Mouse (Mus musculus): ENCODE results near the gene Acsf3. TPM values are rescaled to one million over a fixed set of nuclear protein-coding genes. Genes with fewer than 3 reads are reported as not detected.
A peak's percentile ranks its signal among the peaks of the same experiment; 100 is the strongest.

Gene Acsf3
- total RNA-seq, 1 experiment from 2014 or later = 15.1 TPM

DNA sequence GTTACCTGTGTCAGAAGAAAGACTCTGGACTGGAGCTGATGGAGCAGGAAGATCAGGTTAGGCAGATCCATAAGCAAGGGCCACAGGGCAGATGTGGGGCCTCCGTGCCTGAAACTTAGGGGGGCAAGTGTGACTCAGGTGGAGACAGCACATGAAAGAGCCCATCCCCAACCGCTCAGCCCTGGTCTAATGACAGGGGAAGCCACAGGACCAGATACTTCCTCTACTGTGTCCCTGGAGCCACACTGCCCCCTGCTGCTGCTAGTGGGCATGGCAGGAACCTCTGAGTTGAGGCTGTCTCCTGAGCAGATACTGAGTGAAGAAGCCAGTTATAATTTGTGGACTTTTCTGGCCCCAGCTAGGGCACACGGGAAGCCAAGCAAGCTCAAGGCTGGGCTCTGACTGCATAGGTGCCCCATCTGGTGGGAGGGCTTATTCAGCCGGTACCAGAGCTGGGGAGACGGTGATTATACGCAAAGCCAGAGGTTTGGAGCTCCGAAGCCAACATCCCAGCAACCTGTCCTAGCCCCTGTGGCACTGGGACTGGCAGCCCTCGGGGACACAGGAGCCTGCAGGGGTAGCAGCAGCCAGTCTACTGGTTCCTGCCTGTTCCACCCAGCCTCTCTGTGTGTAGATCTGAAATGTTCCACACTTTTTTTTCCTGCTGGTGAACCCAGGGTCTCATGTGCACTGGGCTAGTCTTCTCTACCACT is 55.2 kb downstream of the Acsf3 start:
- peak; percentile 82 to 86 for ATAC-seq (replicated peaks in 1 of 2; ENCODE audit: insufficient read depth in 1 of 2, low FRiP score in 2 of 2, low TSS enrichment in 1 of 2, low read depth in 1 of 2, poor library complexity in 2 of 2, severe bottlenecking in 2 of 2)

DNA sequence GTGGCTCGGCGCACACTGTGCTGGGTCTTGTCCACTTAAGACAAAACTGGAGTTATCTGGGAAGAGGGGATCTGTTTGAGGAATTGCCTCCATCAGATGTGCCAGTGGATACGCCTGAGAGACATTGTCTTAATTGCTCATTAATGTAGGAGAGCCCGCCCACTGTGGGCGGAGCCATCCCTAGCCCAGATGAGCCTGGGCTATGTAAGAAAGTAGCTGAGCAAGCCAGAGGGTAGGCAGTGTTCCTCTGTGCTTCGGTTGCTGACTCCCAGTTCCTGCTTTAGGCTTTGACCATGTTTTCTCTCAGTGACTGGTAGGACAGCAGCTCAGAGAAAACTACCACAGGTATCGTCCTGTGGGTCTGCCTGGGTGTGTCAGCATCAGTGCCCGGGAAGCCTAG is 59.1 kb downstream of the Acsf3 start:
- ATAC-seq (replicated peaks in 1 of 2; ENCODE audit: insufficient read depth in 1 of 2, low FRiP score in 2 of 2, low TSS enrichment in 1 of 2, low read depth in 1 of 2, poor library complexity in 2 of 2, severe bottlenecking in 2 of 2) = no peak

DNA sequence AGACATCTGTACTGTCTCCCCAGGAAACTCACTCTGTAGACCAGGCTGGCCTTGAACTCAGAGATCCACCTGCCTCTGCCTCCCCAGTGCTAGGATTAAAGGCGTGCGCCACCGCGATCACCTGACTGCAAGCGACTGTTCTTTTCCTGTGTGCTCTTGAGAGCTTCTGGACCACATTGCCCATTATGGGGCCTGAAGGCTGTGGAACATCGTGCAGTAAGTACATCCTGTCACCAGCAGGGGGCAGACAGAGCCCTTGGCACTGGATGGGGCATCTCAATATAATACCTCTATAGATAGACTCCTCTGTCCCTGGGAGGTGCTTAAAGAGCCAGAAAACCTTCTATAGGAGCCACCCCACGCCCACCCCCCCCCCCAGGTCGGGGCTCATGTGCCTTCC is 59.7 kb downstream of the Acsf3 start:
- ATAC-seq (replicated peaks in 1 of 2; ENCODE audit: insufficient read depth in 1 of 2, low FRiP score in 2 of 2, low TSS enrichment in 1 of 2, low read depth in 1 of 2, poor library complexity in 2 of 2, severe bottlenecking in 2 of 2) = peak; percentile 76 to 79

DNA sequence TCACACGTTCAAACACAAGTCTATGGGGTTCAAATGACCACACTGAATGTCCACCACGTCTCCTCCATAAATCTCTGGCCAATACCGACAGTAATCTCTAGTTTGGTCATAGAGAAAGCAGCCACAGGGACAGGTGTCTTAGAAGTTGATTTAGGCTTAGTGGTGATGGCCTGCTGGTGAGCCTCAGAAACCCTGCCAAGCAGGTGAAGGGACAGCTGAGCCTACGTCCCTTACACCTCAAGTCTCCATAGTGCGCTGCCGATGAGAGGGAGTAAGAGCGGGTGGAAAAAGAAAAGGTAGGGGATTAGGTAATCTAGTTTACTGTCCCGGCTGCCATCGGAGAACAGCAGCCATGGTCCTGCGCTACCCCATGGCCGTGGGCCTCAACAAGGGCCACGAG is 60.9 kb downstream of the Acsf3 start:
- no peak for ATAC-seq (replicated peaks in 1 of 2; ENCODE audit: insufficient read depth in 1 of 2, low FRiP score in 2 of 2, low TSS enrichment in 1 of 2, low read depth in 1 of 2, poor library complexity in 2 of 2, severe bottlenecking in 2 of 2)

DNA sequence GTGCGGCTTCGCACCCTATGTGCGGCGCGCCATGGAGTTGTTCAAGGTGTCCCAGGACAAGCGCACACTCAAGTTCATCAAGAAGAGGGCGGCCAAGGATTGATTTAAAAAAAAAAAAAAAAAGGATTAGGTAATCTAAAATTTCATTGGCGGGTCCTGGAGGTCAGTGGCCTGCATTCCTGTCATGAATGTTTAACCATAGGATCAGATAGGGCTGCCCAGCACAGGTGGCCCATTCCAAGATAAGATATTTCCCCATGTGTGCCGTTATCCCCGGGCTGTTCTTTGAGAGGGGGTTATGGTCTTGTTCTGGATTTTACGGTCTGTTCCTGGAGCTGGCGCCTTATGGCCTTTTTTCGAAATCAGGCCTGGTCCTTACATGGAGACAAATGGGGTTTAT is 61.4 kb downstream of the Acsf3 start:
- no peak for ATAC-seq (replicated peaks in 1 of 2; ENCODE audit: insufficient read depth in 1 of 2, low FRiP score in 2 of 2, low TSS enrichment in 1 of 2, low read depth in 1 of 2, poor library complexity in 2 of 2, severe bottlenecking in 2 of 2)

DNA sequence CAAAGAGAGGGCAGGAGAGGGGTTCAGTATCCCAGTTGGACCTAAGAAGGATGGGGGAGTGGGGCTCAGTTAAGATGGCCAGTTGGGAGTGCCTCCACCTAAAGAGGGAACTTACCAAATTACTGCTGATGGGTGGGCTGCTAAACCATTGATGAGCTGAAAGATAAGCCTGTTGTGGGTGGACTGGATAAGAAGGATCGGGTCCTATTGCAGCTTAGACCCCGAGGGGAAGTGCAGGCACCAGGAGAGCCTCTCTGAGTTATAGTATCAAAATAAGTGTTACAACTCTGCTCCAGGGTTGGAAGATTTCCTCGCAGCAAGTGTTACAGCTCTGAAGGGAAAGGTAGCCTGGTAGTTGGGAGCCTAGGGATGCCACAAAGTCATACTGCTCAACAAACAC is 68.9 kb downstream of the Acsf3 start:
- ATAC-seq (replicated peaks in 1 of 2; ENCODE audit: insufficient read depth in 1 of 2, low FRiP score in 2 of 2, low TSS enrichment in 1 of 2, low read depth in 1 of 2, poor library complexity in 2 of 2, severe bottlenecking in 2 of 2) = no peak

DNA sequence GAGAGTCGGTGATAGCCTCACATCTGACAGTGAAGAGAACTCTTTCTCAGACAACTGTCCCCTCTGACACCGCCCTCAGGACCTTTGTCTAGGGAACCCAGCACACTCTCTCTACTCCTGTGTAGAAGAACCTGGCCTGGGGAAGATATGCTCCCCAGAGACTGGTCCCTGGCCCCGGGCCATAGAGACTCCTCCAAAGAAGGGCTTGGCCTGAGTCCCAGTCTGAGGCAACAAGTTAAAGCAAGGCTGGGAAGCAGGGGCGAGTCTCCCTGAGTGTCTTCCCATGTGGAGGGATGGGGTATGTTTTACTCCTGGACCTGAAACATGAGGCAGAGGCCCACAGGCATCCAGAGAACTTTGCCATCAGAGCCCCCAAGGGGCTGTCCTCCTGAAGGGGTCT is 70.4 kb downstream of the Acsf3 start:
- ATAC-seq (replicated peaks in 1 of 2; ENCODE audit: insufficient read depth in 1 of 2, low FRiP score in 2 of 2, low TSS enrichment in 1 of 2, low read depth in 1 of 2, poor library complexity in 2 of 2, severe bottlenecking in 2 of 2) = no peak

DNA sequence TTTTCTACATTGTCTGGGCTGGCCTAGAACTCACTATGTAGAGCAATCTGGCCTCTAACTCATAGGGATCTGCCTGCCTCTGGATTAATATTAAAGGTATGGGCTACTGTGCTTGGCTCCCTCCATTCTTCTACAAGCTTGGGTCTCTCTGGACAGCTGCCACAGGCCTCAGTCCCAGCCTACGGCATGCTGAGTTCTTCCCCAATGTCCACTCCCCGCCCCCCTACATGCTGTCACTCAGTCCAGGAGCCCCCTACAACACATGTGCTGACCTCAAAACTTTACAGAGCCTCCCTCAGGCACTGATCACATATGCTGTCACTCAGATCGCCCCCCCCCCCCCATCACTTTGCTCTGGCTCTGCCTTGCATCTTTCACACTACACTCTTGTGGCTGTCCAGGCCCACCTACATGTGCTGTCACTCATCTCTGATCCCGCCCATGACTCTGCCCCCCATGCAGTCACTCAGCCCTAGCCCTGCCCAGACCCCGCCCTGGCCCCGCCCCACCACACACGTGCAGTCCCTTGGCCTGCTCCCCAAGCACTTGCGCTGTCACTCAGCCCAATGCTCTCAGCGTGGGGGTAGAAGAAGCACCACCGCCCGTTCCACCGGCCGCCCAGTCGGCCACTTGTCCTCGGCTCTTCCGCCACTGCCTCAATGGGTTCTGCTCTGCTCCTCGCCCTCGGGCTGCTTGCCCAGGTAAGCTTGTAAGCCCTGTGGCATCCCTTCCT is 72.7 kb downstream of the Acsf3 start, which contains the start of gene Cdh15:
TSS of gene Cdh15 (plus strand) at position 138 of the 733 bp plus-strand sequence.
- ATAC-seq (replicated peaks in 1 of 2; ENCODE audit: insufficient read depth in 1 of 2, low FRiP score in 2 of 2, low TSS enrichment in 1 of 2, low read depth in 1 of 2, poor library complexity in 2 of 2, severe bottlenecking in 2 of 2) = peak; percentile 63 to 64; a peak in 3 of 4 replicates

DNA sequence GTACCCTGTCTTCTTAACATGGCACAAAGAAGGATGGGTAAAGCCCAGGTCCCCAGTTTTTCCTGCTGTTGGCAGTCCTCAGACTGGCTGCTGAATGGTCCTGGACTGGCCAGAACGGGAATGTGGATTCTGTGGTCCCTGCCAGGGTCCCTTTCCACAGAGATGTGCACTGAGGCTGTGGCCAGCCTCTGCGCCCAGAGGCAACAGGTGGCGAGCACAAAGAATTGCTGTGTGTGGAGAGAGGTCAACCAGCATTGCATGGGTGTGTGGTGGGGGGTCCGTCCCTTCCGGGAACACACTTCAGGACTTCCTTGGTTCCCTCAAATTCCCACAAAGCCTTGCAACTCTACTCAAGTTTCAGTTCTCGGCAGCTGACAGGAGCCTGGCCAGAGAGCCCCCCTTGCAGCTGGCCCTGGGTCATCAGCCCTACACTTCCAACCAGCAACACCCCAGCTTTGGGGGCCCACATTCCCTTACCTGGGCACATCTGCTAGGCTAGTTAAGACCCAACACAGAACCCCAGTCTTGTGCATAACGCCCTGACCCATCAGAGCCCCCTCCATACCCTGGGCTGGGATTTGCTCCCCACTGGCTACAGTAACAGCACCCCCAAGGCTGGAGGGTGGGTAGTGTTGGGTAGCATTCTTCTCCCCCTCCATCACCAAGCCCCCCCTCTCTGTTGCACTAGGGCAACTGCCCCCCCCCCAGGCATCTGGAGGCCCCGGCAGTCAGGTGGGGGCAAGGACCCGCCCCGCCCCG is 74.0 kb downstream of the Acsf3 start:
- ATAC-seq (replicated peaks in 1 of 2; ENCODE audit: insufficient read depth in 1 of 2, low FRiP score in 2 of 2, low TSS enrichment in 1 of 2, low read depth in 1 of 2, poor library complexity in 2 of 2, severe bottlenecking in 2 of 2) = no peak

DNA sequence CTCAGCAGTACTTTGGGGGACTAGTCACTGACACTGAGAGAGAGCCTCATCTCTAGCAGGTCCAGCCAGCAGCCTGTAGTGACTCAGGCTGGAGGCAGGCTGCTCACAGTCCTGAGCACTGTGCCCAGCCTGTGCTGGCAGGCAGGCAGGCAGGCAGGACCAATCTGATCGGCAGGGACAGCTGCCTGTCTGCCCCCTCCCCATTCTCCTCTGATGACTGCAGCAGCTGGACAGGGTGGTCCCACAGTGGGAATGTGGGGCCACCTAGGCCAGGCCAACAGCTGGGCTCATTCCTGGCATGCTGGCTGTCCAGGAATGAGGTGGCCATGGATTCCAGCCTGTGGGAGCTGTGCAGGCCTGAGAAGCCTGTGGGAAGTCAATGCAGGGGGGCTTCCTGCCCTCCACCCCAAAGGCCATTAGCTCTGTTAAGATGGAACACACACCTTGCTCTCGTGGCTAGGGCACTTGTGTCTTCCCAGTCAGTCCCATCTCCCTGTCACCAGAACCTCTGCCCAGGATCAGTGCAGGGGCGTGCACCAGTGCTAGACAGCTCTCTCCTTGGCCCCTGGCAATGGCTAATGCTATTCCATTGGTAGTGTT is 75.5 kb downstream of the Acsf3 start:
- no peak for ATAC-seq (replicated peaks in 1 of 2; ENCODE audit: insufficient read depth in 1 of 2, low FRiP score in 2 of 2, low TSS enrichment in 1 of 2, low read depth in 1 of 2, poor library complexity in 2 of 2, severe bottlenecking in 2 of 2)

DNA sequence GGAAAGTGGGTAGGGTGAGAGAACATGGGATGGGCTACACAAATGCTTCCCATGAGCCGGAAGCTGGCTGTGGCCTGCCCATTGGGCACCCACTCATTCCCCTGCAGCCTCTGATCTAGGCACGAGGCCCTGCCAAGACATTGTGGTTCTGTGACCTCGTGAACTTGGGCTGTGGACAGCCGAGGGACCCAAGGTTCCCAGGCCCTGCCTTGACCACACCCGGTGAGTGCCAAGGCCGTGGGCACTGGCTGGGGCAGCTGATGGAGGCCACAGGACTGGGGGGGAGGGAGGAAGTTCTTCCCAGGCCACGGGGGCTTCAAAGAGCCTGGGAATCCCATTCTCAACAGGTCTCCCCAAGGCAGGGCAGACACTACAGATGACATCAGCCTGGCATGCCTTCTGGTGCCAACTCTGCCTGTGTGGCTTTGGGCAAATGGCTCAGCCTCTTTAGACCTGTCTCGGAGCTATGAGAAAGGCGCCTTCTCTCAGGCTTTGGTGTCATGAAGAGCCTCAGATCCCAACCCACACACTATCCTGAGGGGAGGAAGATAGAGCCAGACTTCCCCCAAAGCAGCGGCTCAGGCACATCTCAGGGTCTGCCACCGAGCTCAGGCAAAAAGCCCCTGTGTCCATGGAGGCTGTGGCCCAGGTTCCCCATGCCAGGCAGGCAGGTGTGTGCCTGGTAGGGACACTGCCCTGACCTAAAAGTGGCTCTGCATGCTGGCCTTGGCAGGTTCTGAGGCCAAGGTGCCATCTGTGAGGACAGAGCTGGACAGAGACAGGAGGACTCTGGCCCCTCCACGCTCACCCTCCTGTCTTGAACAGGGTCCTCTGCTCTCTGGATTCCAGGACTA is 76.6 kb downstream of the Acsf3 start:
- no peak for ATAC-seq (replicated peaks in 1 of 2; ENCODE audit: insufficient read depth in 1 of 2, low FRiP score in 2 of 2, low TSS enrichment in 1 of 2, low read depth in 1 of 2, poor library complexity in 2 of 2, severe bottlenecking in 2 of 2)

DNA sequence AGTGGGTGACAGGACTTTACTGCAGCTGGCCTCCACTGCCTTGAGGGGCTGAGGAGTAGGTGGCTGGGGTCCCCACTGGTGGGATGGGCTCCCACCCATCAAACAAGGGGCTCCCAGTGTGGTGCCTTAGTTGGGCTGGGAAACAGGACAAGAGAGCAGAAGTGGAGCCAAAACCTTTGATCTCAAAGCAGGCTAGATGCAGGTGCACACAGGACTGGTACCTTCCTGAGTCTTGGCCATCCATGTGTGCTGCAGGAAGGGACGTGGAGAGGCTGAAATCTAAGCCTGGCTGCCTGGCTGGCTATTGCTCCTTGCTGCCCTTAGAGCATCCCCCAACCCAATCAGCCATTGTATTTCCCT is 77.2 kb downstream of the Acsf3 start:
- no peak for ATAC-seq (replicated peaks in 1 of 2; ENCODE audit: insufficient read depth in 1 of 2, low FRiP score in 2 of 2, low TSS enrichment in 1 of 2, low read depth in 1 of 2, poor library complexity in 2 of 2, severe bottlenecking in 2 of 2)

DNA sequence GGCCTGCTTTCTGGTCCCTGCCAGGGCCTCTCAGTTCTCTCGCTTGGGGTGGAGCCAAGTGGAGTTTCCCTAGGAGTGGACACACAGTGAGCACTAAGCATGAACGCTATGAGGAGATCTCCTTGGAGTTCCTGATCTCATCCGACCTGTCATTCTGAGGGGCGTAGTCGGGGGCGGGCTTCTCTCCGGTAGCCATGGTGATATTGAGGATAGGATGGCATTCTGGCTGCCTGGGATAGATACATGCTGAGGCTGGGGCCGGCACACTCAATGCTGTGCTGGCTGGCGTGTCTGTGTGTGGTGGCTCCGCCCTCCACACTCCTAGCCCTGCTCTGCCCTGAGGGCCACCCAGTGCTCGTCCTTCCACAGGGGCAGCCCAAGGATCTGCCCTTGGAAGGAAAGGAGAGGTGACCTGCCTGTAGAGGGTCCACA is 78.1 kb downstream of the Acsf3 start:
- ATAC-seq (replicated peaks in 1 of 2; ENCODE audit: insufficient read depth in 1 of 2, low FRiP score in 2 of 2, low TSS enrichment in 1 of 2, low read depth in 1 of 2, poor library complexity in 2 of 2, severe bottlenecking in 2 of 2) = no peak

DNA sequence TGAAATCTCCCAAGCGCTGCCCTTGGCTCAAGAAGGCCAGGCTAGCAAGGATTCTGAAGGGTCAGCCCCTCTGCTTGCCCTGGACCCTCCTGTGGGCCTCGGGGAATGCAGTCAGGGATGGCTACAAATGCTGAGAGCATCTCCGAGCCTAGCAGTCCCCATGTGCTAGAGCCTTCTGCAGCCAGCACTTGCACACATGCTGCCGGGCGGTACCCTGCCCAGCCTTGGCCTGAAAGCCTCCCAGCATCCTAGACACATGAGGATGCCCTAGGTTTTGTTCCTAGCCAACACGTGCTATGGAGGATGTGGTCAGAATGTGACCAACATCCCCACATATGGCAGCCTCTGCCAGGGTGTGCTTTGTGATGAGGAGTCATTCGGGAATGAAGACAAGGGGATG is 79.1 kb downstream of the Acsf3 start:
- ATAC-seq (replicated peaks in 1 of 2; ENCODE audit: insufficient read depth in 1 of 2, low FRiP score in 2 of 2, low TSS enrichment in 1 of 2, low read depth in 1 of 2, poor library complexity in 2 of 2, severe bottlenecking in 2 of 2) = no peak

DNA sequence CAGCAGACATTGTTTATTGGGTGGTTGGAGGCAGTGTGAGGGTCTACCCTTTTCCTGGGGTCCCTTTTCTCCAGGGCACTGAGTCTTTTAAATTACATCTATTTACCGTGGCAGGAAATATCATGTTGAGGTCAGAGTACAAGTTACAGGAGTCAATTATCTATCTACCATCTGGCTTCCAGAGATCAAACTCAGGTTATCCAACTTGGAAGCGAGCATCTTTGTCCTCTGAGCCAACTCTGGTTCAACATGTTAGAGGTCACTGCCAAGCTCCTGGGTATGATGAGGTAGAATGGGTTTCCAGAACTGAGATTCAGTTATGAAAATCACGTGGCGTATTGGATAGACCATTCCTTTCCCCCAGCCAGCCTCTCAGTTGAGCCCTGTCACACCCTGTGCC is 79.8 kb downstream of the Acsf3 start:
- ATAC-seq (replicated peaks in 1 of 2; ENCODE audit: insufficient read depth in 1 of 2, low FRiP score in 2 of 2, low TSS enrichment in 1 of 2, low read depth in 1 of 2, poor library complexity in 2 of 2, severe bottlenecking in 2 of 2) = no peak

DNA sequence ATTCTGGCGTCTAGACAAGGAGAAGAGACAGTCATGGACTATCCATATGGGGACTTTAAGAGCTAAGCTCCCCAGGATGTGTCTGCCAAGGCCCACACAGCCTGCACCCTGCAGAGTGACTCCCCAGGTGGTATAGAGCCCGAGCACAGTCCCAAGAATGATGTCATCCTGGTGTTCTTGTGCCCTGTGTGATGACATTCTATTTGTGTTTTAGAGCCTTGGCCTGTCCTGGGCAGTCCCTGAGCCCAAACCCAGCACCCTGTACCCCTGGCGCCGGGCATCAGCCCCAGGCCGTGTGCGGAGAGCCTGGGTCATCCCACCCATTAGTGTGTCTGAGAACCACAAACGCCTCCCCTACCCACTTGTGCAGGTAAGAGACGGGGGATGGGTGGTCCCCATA is 81.0 kb downstream of the Acsf3 start:
- ATAC-seq (replicated peaks in 1 of 2; ENCODE audit: insufficient read depth in 1 of 2, low FRiP score in 2 of 2, low TSS enrichment in 1 of 2, low read depth in 1 of 2, poor library complexity in 2 of 2, severe bottlenecking in 2 of 2) = no peak

DNA sequence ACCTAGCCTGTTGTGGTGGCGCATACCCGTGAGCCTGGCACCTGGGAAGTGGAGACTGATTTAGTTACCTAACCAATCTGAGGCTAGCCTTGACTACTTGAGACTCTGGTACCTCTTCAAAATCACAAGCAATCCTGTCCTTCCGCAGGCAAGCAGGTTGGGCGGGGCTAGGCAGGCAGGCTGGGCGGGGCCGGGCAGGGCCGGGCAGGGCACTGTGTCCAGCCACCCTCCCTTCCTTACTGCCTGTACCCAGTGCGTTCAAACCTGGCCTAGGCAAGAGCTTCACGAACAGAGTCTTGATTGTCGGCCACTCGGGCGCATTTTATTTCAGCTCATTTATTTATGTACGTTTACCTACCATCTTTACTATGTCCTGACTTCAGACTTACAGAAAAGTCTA is 84.6 kb downstream of the Acsf3 start:
- no peak for ATAC-seq (replicated peaks in 1 of 2; ENCODE audit: insufficient read depth in 1 of 2, low FRiP score in 2 of 2, low TSS enrichment in 1 of 2, low read depth in 1 of 2, poor library complexity in 2 of 2, severe bottlenecking in 2 of 2)
